Mouse (Mus musculus) liver, embryonic 11.5 days (tissue): ENCODE data around the gene Clic3. TPM values are rescaled to one million over a fixed set of nuclear protein-coding genes. Genes with fewer than 3 reads are reported as not detected.

ENCODE experiments used
- ATAC-seq: fragments of 200-750 bp; cut with Nextera tagmentation; replicated peaks from 2 replicates; pipeline ENCODE4 v1.8.0; 2017; ENCODE audit warnings: moderate number of reproducible peaks, mild to moderate bottlenecking, moderate TSS enrichment, moderate library complexity; ENCODE audit not compliant: low FRiP score
- DNase-seq: peaks from one replicate; pipeline ENCODE4 v3.0.0-alpha.2; 2017; ENCODE audit warnings: low spot score
- H3K27ac ChIP-seq: fragments of 300-500 bp; sonication (generic); 2 replicates; pipeline ENCODE4 v1.5.1; 2014; ENCODE audit warnings: mild to moderate bottlenecking, low read depth, low read length, control low read depth
- H3K27me3 ChIP-seq: fragments of 300-500 bp; sonication (generic); replicated peaks from 2 replicates; pipeline ENCODE4 v1.6.1; 2014; ENCODE audit warnings: low read length, mixed read lengths; ENCODE audit not compliant: control insufficient read depth, insufficient read depth
- H3K36me3 ChIP-seq: fragments of 300-500 bp; sonication (generic); 2 replicates; pipeline ENCODE4 v1.6.1; 2014; ENCODE audit warnings: mild to moderate bottlenecking, low read length, moderate library complexity, mixed read lengths; ENCODE audit not compliant: control insufficient read depth, insufficient read depth
- H3K4me1 ChIP-seq: fragments of 300-500 bp; sonication (generic); replicated peaks from 2 replicates; pipeline ENCODE4 v1.6.1; 2014; ENCODE audit warnings: low read length, mixed read lengths; ENCODE audit not compliant: control insufficient read depth, insufficient read depth
- H3K4me2 ChIP-seq: fragments of 300-500 bp; sonication (generic); 2 replicates; pipeline ENCODE4 v1.6.1; 2014; ENCODE audit warnings: mild to moderate bottlenecking, control low read depth, moderate library complexity
- H3K4me3 ChIP-seq: fragments of 300-500 bp; sonication (generic); 2 replicates; pipeline ENCODE4 v1.5.1; 2014; ENCODE audit warnings: low read depth, low read length, control low read depth
- H3K9ac ChIP-seq: fragments of 300-500 bp; sonication (generic); 2 replicates; pipeline ENCODE4 v1.6.1; 2014; ENCODE audit warnings: low read depth, low read length, control low read depth
- H3K9me3 ChIP-seq: fragments of 300-500 bp; sonication (generic); 2 replicates; pipeline ENCODE4 v1.6.1; 2016; ENCODE audit warnings: low read length, inconsistent platforms, mixed read lengths; ENCODE audit not compliant: control insufficient read depth
- WGBS: fragments of 180-500 bp; shearing (Covaris S2); extraction: QIAGEN DNeasy Blood & Tissue Kit; methylation state at CpG from one replicate; pipeline ENCODE4 v1.1.7; 2014; 5-methylcytosine and 5-hydroxymethylcytosine counted together
- polyA plus RNA-seq: library from polyadenylated mRNA; unstranded; fragments of >200 nt; fragmentation: Nextera tagmentation; extraction: Ambion mirVana; gene quantifications from 2 replicates; pipeline ENCODE4 v1.2.1, GENCODE M21; 2014

Gene Clic3
- polyA plus RNA-seq, 1 experiment from 2014 or later: not detected

GRCm38 (mm10) chr2:25426721-25427191 is 29.9 kb upstream of the Clic3 start:
- DNase-seq (peak; percentile 75), ATAC-seq (no peak)
- Histone ChIP-seq H3K4me1 (peaks cover 11% of the 10 kb centered on the region), H3K4me2 (no peak overlapping the region), H3K36me3 (no peaks in the 10 kb centered on the region), H3K4me3 (no peak overlapping the region), H3K9ac (no peak overlapping the region), H3K27me3 (peaks cover 46% of the 10 kb centered on the region), H3K27ac (no peak overlapping the region), H3K9me3 (no peaks in the 10 kb centered on the region)
- WGBS: 17% methylated on average over 5 of the region's 5 CpGs

GRCm38 (mm10) chr2:25427256-25427655 is 29.4 kb upstream of the Clic3 start:
- DNase-seq (no peak), ATAC-seq (no peak)
- H3K27ac ChIP-seq: no peak overlapping the region
- no peak overlapping the region for H3K4me3 ChIP-seq
- peaks cover 11% of the 10 kb centered on the region for H3K4me1 ChIP-seq
- WGBS: 81% methylated on average over 5 of the region's 5 CpGs
- H3K9me3 ChIP-seq: no peaks in the 10 kb centered on the region
- H3K9ac ChIP-seq: no peak overlapping the region
- peaks cover 46% of the 10 kb centered on the region for H3K27me3 ChIP-seq
- no peak overlapping the region for H3K4me2 ChIP-seq
- H3K36me3 ChIP-seq: no peaks in the 10 kb centered on the region

GRCm38 (mm10) chr2:25428442-25429236 is 28.0 kb upstream of the Clic3 start, which contains the start of gene Abca2:
Gene Abca2 (plus strand): TSS chr2:25428703.
- peak within 1 kb of the TSS; percentile 98 for H3K4me2 ChIP-seq
- H3K27ac ChIP-seq: no peak within 1 kb of the TSS; the same call in 1 of the 2 replicates
- ATAC-seq (peak; percentile 89), DNase-seq (peak; percentile 94)
- H3K4me1 ChIP-seq: peaks cover 6% of the 10 kb centered on the region
- peak within 1 kb of the TSS; percentile 82 for H3K4me3 ChIP-seq
- H3K27me3 ChIP-seq: peaks cover 42% of the 10 kb centered on the region
- H3K9me3 ChIP-seq: no peaks in the 10 kb centered on the region
- H3K36me3 ChIP-seq: no peaks in the 10 kb centered on the region
- under 1% methylated on average over 89 of the region's 89 CpGs for WGBS
- H3K9ac ChIP-seq: peak within 1 kb of the TSS; percentile 75

GRCm38 (mm10) chr2:25429435-25430180 is 27.0 kb upstream of the Clic3 start:
- WGBS: 72% methylated on average over 5 of the region's 5 CpGs
- Histone ChIP-seq H3K4me3 (peak overlapping the region; percentile 82), H3K4me2 (peak overlapping the region; percentile 98), H3K27me3 (peaks cover 37% of the 10 kb centered on the region), H3K4me1 (peaks cover 6% of the 10 kb centered on the region), H3K9ac (no peak overlapping the region), H3K27ac (no peak overlapping the region), H3K36me3 (no peaks in the 10 kb centered on the region), H3K9me3 (no peaks in the 10 kb centered on the region)
- ATAC-seq (no peak), DNase-seq (no peak)

GRCm38 (mm10) chr2:25430395-25431233 is 26.0 kb upstream of the Clic3 start:
- Histone ChIP-seq H3K27ac (no peak overlapping the region), H3K4me2 (no peak overlapping the region), H3K36me3 (no peaks in the 10 kb centered on the region), H3K4me1 (peaks cover 6% of the 10 kb centered on the region), H3K4me3 (no peak overlapping the region), H3K9me3 (no peaks in the 10 kb centered on the region), H3K9ac (no peak overlapping the region), H3K27me3 (peaks cover 27% of the 10 kb centered on the region)
- 77% methylated on average over 17 of the region's 17 CpGs for WGBS
- ATAC-seq (no peak), DNase-seq (no peak)

- Histone ChIP-seq H3K27me3 (peaks cover 20% of the 10 kb centered on the region), H3K9me3 (no peaks in the 10 kb centered on the region), H3K4me3 (no peak overlapping the region), H3K36me3 (no peaks in the 10 kb centered on the region), H3K9ac (no peak overlapping the region), H3K4me1 (peaks cover 6% of the 10 kb centered on the region), H3K4me2 (no peak overlapping the region), H3K27ac (no peak overlapping the region; the same call in 1 of the 2 replicates)
- ATAC-seq: no peak
- no peak for DNase-seq
- 70% methylated on average over 6 of the region's 6 CpGs for WGBS
These were observed 25.3 kb upstream of the Clic3 start for GRCm38 (mm10) chr2:25431308-25431855.

GRCm38 (mm10) chr2:25432326-25433098 is 24.1 kb upstream of the Clic3 start:
- 56% methylated on average over 11 of the region's 11 CpGs for WGBS
- no peak for ATAC-seq
- Histone ChIP-seq H3K4me1 (peaks cover 6% of the 10 kb centered on the region), H3K36me3 (no peaks in the 10 kb centered on the region), H3K4me2 (no peak overlapping the region), H3K9ac (no peak overlapping the region), H3K9me3 (no peaks in the 10 kb centered on the region), H3K4me3 (no peak overlapping the region), H3K27ac (no peak overlapping the region), H3K27me3 (peaks cover 18% of the 10 kb centered on the region)
- no peak for DNase-seq
